Mouse (Mus musculus) embryonic facial prominence, embryonic 10.5 days (tissue): ENCODE results near the gene Swsap1. TPM values are rescaled to one million over a fixed set of nuclear protein-coding genes. Genes with fewer than 3 reads are reported as not detected.

ENCODE experiments used
- DNase-seq: peaks from one replicate; pipeline ENCODE4 v3.0.0-alpha.2; 2017; ENCODE audit warnings: low spot score
- H3K27ac ChIP-seq: fragments of 300-500 bp; sonication (generic); replicated peaks from 2 replicates; pipeline ENCODE4 v1.5.1; 2016; ENCODE audit warnings: mild to moderate bottlenecking
- H3K27me3 ChIP-seq: fragments of 300-500 bp; sonication (generic); replicated peaks from 2 replicates; pipeline ENCODE4 v1.6.1; 2016; ENCODE audit warnings: low read depth, mild to moderate bottlenecking; ENCODE audit not compliant: poor library complexity, severe bottlenecking
- H3K36me3 ChIP-seq: fragments of 300-500 bp; sonication (generic); replicated peaks from 2 replicates; pipeline ENCODE4 v1.6.1; 2016; ENCODE audit warnings: mild to moderate bottlenecking, moderate library complexity
- H3K4me1 ChIP-seq: fragments of 300-500 bp; sonication (generic); 2 replicates; pipeline ENCODE4 v1.6.1; 2016
- H3K4me3 ChIP-seq: fragments of 300-500 bp; sonication (generic); 2 replicates; pipeline ENCODE4 v1.5.1; 2016; ENCODE audit warnings: mild to moderate bottlenecking, moderate library complexity
- H3K9me3 ChIP-seq: fragments of 300-500 bp; sonication (generic); 2 replicates; pipeline ENCODE4 v1.6.1; 2016; ENCODE audit warnings: mild to moderate bottlenecking
- WGBS: fragments of 180-500 bp; shearing (Covaris S2); methylation state at CpG from one replicate; pipeline ENCODE4 v1.1.7; 2016; 5-methylcytosine and 5-hydroxymethylcytosine counted together
- polyA plus RNA-seq: library from polyadenylated mRNA; unstranded; fragments of >200 nt; fragmentation: Nextera tagmentation; extraction: Ambion mirVana; gene quantifications from 2 replicates; pipeline ENCODE4 v1.2.1, GENCODE M21; 2016

Swsap1 gene
- polyA plus RNA-seq, 1 experiment from 2014 or later: 8.0 TPM

DNA sequence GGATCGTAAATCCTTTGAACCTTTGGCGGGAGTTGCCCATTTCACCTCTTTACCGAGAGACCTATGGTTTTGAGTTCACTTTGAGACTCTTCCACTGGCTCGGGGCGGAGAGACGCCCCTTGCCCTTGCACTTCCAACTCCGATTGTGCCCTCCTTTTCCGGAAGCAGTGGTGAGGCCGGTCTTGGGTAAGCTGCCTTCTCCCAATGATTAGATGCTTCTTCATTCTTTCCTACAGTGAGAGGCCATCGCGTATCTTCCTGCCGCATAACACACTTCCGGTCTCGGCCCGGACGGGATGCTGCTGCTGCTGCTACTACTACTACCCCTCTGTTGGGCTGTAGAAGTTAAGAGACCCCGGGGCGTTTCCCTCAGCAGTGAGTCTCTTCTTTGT lies 47.6 kb downstream of the Swsap1 start:
- Histone ChIP-seq H3K27me3 (peaks cover 4% of the 10 kb centered on the region), H3K27ac (peak overlapping the region; percentile 83), H3K4me1 (peaks cover 38% of the 10 kb centered on the region), H3K4me3 (peak overlapping the region; percentile 87), H3K9me3 (no peaks in the 10 kb centered on the region), H3K36me3 (peaks cover 45% of the 10 kb centered on the region)
- DNase-seq: peak; percentile 69
- under 1% methylated on average over 18 of the region's 18 CpGs for WGBS

DNA sequence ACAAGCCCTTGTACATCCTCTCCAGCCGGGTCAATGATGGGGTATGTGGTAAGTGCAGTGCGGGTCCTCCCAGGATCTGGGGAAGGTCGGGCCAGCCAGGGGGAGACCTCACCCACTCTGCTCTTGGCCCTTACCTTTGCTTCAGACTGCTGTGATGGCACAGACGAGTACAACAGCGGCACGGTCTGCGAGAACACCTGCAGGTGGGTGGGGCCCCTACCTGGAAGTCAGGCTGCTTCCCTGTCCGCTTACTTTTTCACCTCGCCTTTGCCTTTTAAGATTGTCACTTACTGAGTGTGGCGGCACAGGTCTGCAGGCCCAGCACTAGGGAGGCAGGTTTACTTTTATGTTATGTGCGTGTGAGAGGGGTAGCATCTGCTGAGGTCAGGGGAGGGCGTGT lies 49.0 kb downstream of the Swsap1 start:
- Histone ChIP-seq H3K4me3 (0 out of 2 replicates have a peak overlapping the region, but pooled peaks have one; percentile 87), H3K36me3 (peaks cover 59% of the 10 kb centered on the region), H3K27me3 (no peaks in the 10 kb centered on the region), H3K9me3 (no peaks in the 10 kb centered on the region), H3K4me1 (peaks cover 38% of the 10 kb centered on the region), H3K27ac (no peak overlapping the region)
- DNase-seq: no peak
- WGBS: 93% methylated on average over 12 of the region's 12 CpGs

Other genes with a start within 250 kb of the Swsap1 start
- 51.6 and 55.9 TPM in 2 replicates for gene Ldlr, start 232.3 kb upstream of the Swsap1 start, polyA plus RNA-seq
- 187 TPM in 2 replicates for gene Spc24, start 195.5 kb upstream of the Swsap1 start, polyA plus RNA-seq
- gene Kank2, start 157.0 kb upstream of the Swsap1 start, polyA plus RNA-seq: 15.3 and 17.8 TPM in 2 replicates
- 0.48 and 0.52 TPM in 2 replicates for gene Angptl8, start 120.2 kb upstream of the Swsap1 start, polyA plus RNA-seq
- gene Dock6, start 103.1 kb upstream of the Swsap1 start, polyA plus RNA-seq: 27.2 and 28.0 TPM in 2 replicates
- gene Rab3d, start 37.6 kb upstream of the Swsap1 start, polyA plus RNA-seq: 5.4 and 6.9 TPM in 2 replicates
- gene Ccdc159, start 28.3 kb upstream of the Swsap1 start, polyA plus RNA-seq: 3.3 and 3.5 TPM in 2 replicates
- 31.1 and 33.1 TPM in 2 replicates for gene Tmem205, start 28.2 kb upstream of the Swsap1 start, polyA plus RNA-seq
- gene Plppr2, start 18.7 kb upstream of the Swsap1 start, polyA plus RNA-seq: 9.5 and 9.6 TPM in 2 replicates
- 7.9 and 8.6 TPM in 2 replicates for gene Epor, start 7.8 kb downstream of the Swsap1 start, polyA plus RNA-seq
- gene Rgl3, start 33.7 kb downstream of the Swsap1 start, polyA plus RNA-seq: 4.0 and 5.6 TPM in 2 replicates
- gene Ccdc151, start 46.9 kb downstream of the Swsap1 start, polyA plus RNA-seq: 3.8 and 4.0 TPM in 2 replicates
- 107 and 115 TPM in 2 replicates for gene Prkcsh, start 47.1 kb downstream of the Swsap1 start, polyA plus RNA-seq
- gene Elavl3, start 96.3 kb downstream of the Swsap1 start, polyA plus RNA-seq: 8.2 and 10.1 TPM in 2 replicates
- not detected in 2 replicates for gene Gm49318, start 115.5 kb downstream of the Swsap1 start, polyA plus RNA-seq
- gene Zfp653, start 115.6 kb downstream of the Swsap1 start, polyA plus RNA-seq: 9.1 and 10.2 TPM in 2 replicates
- 38.6 and 41.7 TPM in 2 replicates for gene Ecsit, start 129.7 kb downstream of the Swsap1 start, polyA plus RNA-seq
- gene Cnn1, start 143.5 kb downstream of the Swsap1 start, polyA plus RNA-seq: 1.3 and 3.1 TPM in 2 replicates
- 241 and 245 TPM in 2 replicates for gene Elof1, start 161.4 kb downstream of the Swsap1 start, polyA plus RNA-seq
- 16.6 and 17.5 TPM in 2 replicates for gene Acp5, start 180.0 kb downstream of the Swsap1 start, polyA plus RNA-seq
- gene Pigyl, start 201.1 kb downstream of the Swsap1 start, polyA plus RNA-seq: 45.1 and 48.2 TPM in 2 replicates
- gene Zfp872, start 232.3 kb downstream of the Swsap1 start, polyA plus RNA-seq: 0.24 and 0.26 TPM in 2 replicates